Mouse (Mus musculus) G1E (cell line): ENCODE measurements around the gene Tbcel.

Experiments
- CTCF ChIP-seq: IDR thresholded peaks from 2 replicates; pipeline ENCODE4 v1.5.1; 2012; ENCODE audit warnings: low read depth, low read length, inconsistent platforms, mixed read lengths
- GATA1 ChIP-seq: IDR thresholded peaks from 2 replicates; pipeline ENCODE4 v1.6.1; 2012; ENCODE audit warnings: borderline replicate concordance, low read length, inconsistent platforms, mixed read lengths

GRCm38 (mm10) chr9:42462585-42463219 lies 44.9 kb downstream of the Tbcel start:
- TF ChIP-seq CTCF (no peak), GATA1 (no peak)
